Mouse (Mus musculus) MEL (cell line): ENCODE data around the gene Hpcal1. TPM values are rescaled to one million over a fixed set of nuclear protein-coding genes. Genes with fewer than 3 reads are reported as not detected.
A peak's percentile ranks its signal among the peaks of the same experiment; 100 is the strongest.

Experiments used
- DNase-seq: peaks from one replicate; pipeline ENCODE4 v3.0.0; 2011; ENCODE audit warnings: low read depth, low spot score
- H3K27ac ChIP-seq: 2 replicates; pipeline ENCODE4 v1.5.1; 2012; ENCODE audit warnings: low read depth, mild to moderate bottlenecking, control low read depth, low read length, moderate library complexity; ENCODE audit not compliant: control insufficient read depth
- H3K27me3 ChIP-seq, 2 experiments: fragments of 150-350 bp in 1 of 2; sonication (generic) in 1 of 2; 2 replicates each; pipeline ENCODE4 v1.6.1; 2012; ENCODE audit warnings: low read length in 2 of 2, mild to moderate bottlenecking in 2 of 2, improper control_type of control experiment in 1 of 2, moderate library complexity in 1 of 2; ENCODE audit not compliant: insufficient read depth in 2 of 2, control insufficient read depth in 1 of 2
- H3K36me3 ChIP-seq, 2 experiments: 2 replicates each; pipeline ENCODE4 v1.6.1; 2012 to 2014; ENCODE audit warnings: low read length in 2 of 2, improper control_type of control experiment in 1 of 2, inconsistent platforms in 1 of 2, mild to moderate bottlenecking in 1 of 2; ENCODE audit not compliant: insufficient read depth in 2 of 2, control insufficient read depth in 1 of 2
- H3K4me1 ChIP-seq, 2 experiments: fragments of 150-350 bp in 1 of 2; sonication (generic) in 1 of 2; 2 replicates each; pipeline ENCODE4 v1.6.1; 2012; ENCODE audit warnings: low read length in 2 of 2, improper control_type of control experiment in 1 of 2, mild to moderate bottlenecking in 1 of 2; ENCODE audit not compliant: insufficient read depth in 2 of 2, control insufficient read depth in 1 of 2
- H3K4me3 ChIP-seq, 2 experiments: fragments of 150-350 bp in 1 of 2; sonication (generic) in 1 of 2; 2 replicates each; pipeline ENCODE4 v1.5.1; 2012; ENCODE audit warnings: low read depth in 2 of 2, low read length in 2 of 2, mild to moderate bottlenecking in 2 of 2, moderate library complexity in 2 of 2, control low read depth in 1 of 2, improper control_type of control experiment in 1 of 2; ENCODE audit not compliant: control insufficient read depth in 1 of 2, insufficient read depth in 1 of 2
- H3K79me2 ChIP-seq: 2 replicates; pipeline ENCODE4 v1.6.1; 2012; ENCODE audit warnings: mild to moderate bottlenecking, low read length, moderate library complexity; ENCODE audit not compliant: control insufficient read depth, poor library complexity, insufficient read depth
- H3K9ac ChIP-seq: 2 replicates; pipeline ENCODE4 v1.6.1; 2012; ENCODE audit warnings: low read depth, mild to moderate bottlenecking, control low read depth, low read length, moderate library complexity; ENCODE audit not compliant: control insufficient read depth, poor library complexity, severe bottlenecking
- H3K9me3 ChIP-seq: fragments of 150-350 bp; sonication (generic); replicated peaks from 2 replicates; pipeline ENCODE4 v1.6.1; 2012; ENCODE audit warnings: mild to moderate bottlenecking, low read length, improper control_type of control experiment, moderate library complexity; ENCODE audit not compliant: insufficient read depth
- BHLHE40 ChIP-seq: IDR thresholded peaks from 2 replicates; pipeline ENCODE4 v1.6.1; 2012; ENCODE audit warnings: low read depth, mild to moderate bottlenecking, inconsistent platforms, low read length, improper control_type of control experiment, borderline replicate concordance
- EP300 ChIP-seq, 2 experiments: IDR thresholded peaks; 2 replicates each; pipeline ENCODE4 v1.6.1; 2011; ENCODE audit warnings: improper control_type of control experiment in 2 of 2, low read length in 2 of 2, low read depth in 1 of 2, mild to moderate bottlenecking in 1 of 2
- ETS1 ChIP-seq: IDR thresholded peaks from 2 replicates; pipeline ENCODE4 v1.6.1; 2012; ENCODE audit warnings: low read depth, mild to moderate bottlenecking, inconsistent platforms, low read length, improper control_type of control experiment, moderate library complexity
- GABPA ChIP-seq: IDR thresholded peaks from 2 replicates; pipeline ENCODE4 v1.6.1; 2012; ENCODE audit warnings: low read depth, mild to moderate bottlenecking, inconsistent platforms, low read length, improper control_type of control experiment, moderate library complexity
- GATA1 ChIP-seq: IDR thresholded peaks from 2 replicates; pipeline ENCODE4 v1.6.1; 2011; ENCODE audit warnings: low read depth, low read length, improper control_type of control experiment
- MAZ ChIP-seq: IDR thresholded peaks from 2 replicates; pipeline ENCODE4 v1.6.1; 2012; ENCODE audit warnings: low read depth, mild to moderate bottlenecking, inconsistent platforms, low read length, improper control_type of control experiment
- MYB ChIP-seq: IDR thresholded peaks from 2 replicates; pipeline ENCODE4 v1.6.1; 2011; ENCODE audit warnings: mild to moderate bottlenecking, low read depth, low read length, improper control_type of control experiment
- POLR2A ChIP-seq, 2 experiments: IDR thresholded peaks; 2 replicates each; pipeline ENCODE4 v1.6.1; 2011 to 2012; ENCODE audit warnings: low read length in 2 of 2, mild to moderate bottlenecking in 2 of 2, control low read depth in 1 of 2, improper control_type of control experiment in 1 of 2, low read depth in 1 of 2, moderate library complexity in 1 of 2; ENCODE audit not compliant: control insufficient read depth in 1 of 2, insufficient read depth in 1 of 2, poor library complexity in 1 of 2
- POLR2AphosphoS2 ChIP-seq: IDR thresholded peaks from 2 replicates; pipeline ENCODE4 v1.6.1; 2011; ENCODE audit warnings: low read length, improper control_type of control experiment
- RCOR1 ChIP-seq: IDR thresholded peaks from 2 replicates; pipeline ENCODE4 v1.6.1; 2012; ENCODE audit warnings: low read depth, mild to moderate bottlenecking, inconsistent platforms, low read length, improper control_type of control experiment
- UBTF ChIP-seq: IDR thresholded peaks from 2 replicates; pipeline ENCODE4 v1.6.1; 2012; ENCODE audit warnings: low read depth, mild to moderate bottlenecking, inconsistent platforms, low read length, improper control_type of control experiment, moderate library complexity, borderline replicate concordance; ENCODE audit not compliant: insufficient read depth
- USF2 ChIP-seq, 2 experiments: IDR thresholded peaks; 2 replicates each; pipeline ENCODE4 v1.6.1; 2011 to 2012; ENCODE audit warnings: improper control_type of control experiment in 2 of 2, low read length in 2 of 2, borderline replicate concordance in 1 of 2, inconsistent platforms in 1 of 2, low read depth in 1 of 2, mild to moderate bottlenecking in 1 of 2; ENCODE audit not compliant: insufficient read depth in 1 of 2
- ZNF384 ChIP-seq: IDR thresholded peaks from 2 replicates; pipeline ENCODE4 v1.6.1; 2012; ENCODE audit warnings: low read depth, mild to moderate bottlenecking, inconsistent platforms, low read length, improper control_type of control experiment
- polyA plus RNA-seq, 2 experiments: library from polyadenylated mRNA; stranded (reverse) in 1 of 2; unstranded in 1 of 2; fragments of >175 nt in 1 of 2; fragments of >200 nt in 1 of 2; gene quantifications; 2 replicates each; pipeline versions ENCODE4 v1.2.1 to v1.2.4; 2012; ENCODE audit warnings: low replicate concordance in 2 of 2, low read depth in 1 of 2; ENCODE audit not compliant: insufficient read length in 2 of 2, insufficient read depth in 1 of 2, missing spikeins in 1 of 2
- total RNA-seq: library from RNA; depleted of rRNA; stranded (reverse); fragments of 300-350 nt; gene quantifications from 2 replicates; pipeline ENCODE4 v1.2.3, GENCODE M21; 2012

Hpcal1 gene
- total and polyA plus RNA-seq, 3 experiments, result 9.1 to 23.0 TPM; not detected in 1

DNA sequence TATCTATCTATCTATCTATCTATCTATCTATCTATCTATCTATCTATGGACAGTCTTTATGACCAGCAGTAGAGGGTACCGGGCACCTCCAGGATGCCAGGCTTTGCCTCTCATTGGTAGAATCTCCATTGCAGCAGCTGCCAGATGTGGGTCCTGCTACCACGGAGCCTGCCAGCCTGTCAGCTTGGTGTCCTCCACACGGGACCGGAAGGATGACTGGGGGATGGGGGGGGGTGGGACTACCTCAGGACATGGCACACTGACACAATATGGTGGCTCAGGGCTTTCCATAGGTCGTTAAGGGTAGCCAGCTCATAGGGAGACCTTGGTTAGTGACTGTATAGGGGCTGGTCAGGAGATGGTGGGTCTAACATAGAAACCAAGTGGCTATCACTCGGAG lies 45.7 kb downstream of the Hpcal1 start:
- TF ChIP-seq USF2 (IDR thresholded peaks at IDR 0.05; ENCODE audit: borderline replicate concordance in 1 of 2, insufficient read depth in 1 of 2, low read depth in 1 of 2, low read length in 2 of 2) (no peak), UBTF (no peak), POLR2A (IDR thresholded peaks at IDR 0.05; ENCODE audit: control insufficient read depth in 1 of 2, insufficient read depth in 1 of 2, low read depth in 1 of 2, low read length in 2 of 2, poor library complexity in 1 of 2) (no peak), GATA1 (0 out of 2 replicates have a peak, but pooled peaks have one; percentile 5)
- TF ChIP-seq, all 39 proteins: peak for 1
- H3K9ac ChIP-seq, result no peak overlapping the region
- no peaks in the 10 kb centered on the region for H3K79me2 ChIP-seq
- 0 out of 4 replicates have a peak, but pooled peaks cover 0 to 3% of the 10 kb centered on the region in 2 experiments for H3K36me3 ChIP-seq
- no peaks in the 10 kb centered on the region for H3K27me3 ChIP-seq
- no peak for DNase-seq
- no peak overlapping the region for H3K27ac ChIP-seq
- H3K9me3 ChIP-seq, result no peaks in the 10 kb centered on the region
- H3K4me1 ChIP-seq, result no peaks in the 10 kb centered on the region
- H3K4me3 ChIP-seq, result no peak overlapping the region

DNA sequence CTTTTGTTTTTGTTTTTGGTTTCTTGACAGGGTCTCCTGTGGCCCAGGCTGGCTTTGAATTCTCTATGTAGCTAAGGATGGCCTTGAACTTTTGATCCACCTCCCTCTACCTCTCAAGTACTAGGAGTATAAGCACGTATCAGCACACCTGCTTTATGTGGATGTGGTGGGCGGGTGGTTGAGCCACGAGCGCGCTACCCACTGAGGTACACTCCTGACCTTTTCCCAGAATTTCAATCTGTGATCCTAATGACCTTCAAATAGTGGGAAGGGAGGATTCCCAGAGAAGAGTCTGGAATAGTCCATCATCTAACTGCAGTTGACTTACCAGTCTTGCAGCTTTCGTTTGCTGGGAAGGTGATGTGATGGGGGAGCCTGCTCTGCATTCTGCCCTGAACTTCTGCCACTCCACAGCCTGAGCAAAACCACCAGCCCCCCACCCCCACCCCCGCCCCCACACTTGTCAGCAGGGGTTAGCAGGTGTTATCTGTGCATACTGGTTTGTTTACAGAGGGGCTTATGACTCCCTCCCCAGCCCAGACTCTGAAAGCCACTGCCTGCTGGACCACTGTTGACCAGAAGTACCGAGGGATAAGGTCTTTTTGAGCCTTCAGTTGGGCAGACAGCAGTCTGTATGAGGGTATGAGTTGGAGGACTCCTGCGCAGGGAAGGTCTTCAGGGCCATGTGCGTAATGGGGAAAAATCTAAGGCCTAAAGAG lies 46.4 kb downstream of the Hpcal1 start:
- Histone ChIP-seq H3K36me3 (0 out of 4 replicates have a peak, but pooled peaks cover 0 to 3% of the 10 kb centered on the region in 2 experiments), H3K27me3 (no peaks in the 10 kb centered on the region), H3K4me1 (no peaks in the 10 kb centered on the region), H3K4me3 (no peak overlapping the region), H3K9me3 (no peaks in the 10 kb centered on the region), H3K27ac (no peak overlapping the region), H3K79me2 (no peaks in the 10 kb centered on the region), H3K9ac (no peak overlapping the region)
- DNase-seq, result no peak
- TF ChIP-seq GABPA (no peak), ETS1 (no peak), ZNF384 (no peak), GATA1 (no peak), BHLHE40 (no peak), POLR2AphosphoS2 (no peak), RCOR1 (no peak), EP300 (IDR thresholded peaks at IDR 0.05; ENCODE audit: low read depth in 1 of 2, low read length in 2 of 2) (no peak), UBTF (no peak), MYB (no peak), MAZ (no peak)
